Mouse (Mus musculus) CH12.LX (cell line): ENCODE measurements around the gene Rtn4ip1. TPM values are rescaled to one million over a fixed set of nuclear protein-coding genes. Genes with fewer than 3 reads are reported as not detected.
A peak's percentile ranks its signal among the peaks of the same experiment; 100 is the strongest.

Source experiments
- DNase-seq: peaks from one replicate; pipeline ENCODE4 v3.0.0-alpha.2; 2013; ENCODE audit errors: extremely low read depth
- H3K27ac ChIP-seq: 2 replicates; pipeline ENCODE4 v1.5.1; 2012; ENCODE audit warnings: low read depth, mild to moderate bottlenecking, control low read depth, moderate library complexity; ENCODE audit not compliant: insufficient read depth
- H3K27me3 ChIP-seq: replicated peaks from 2 replicates; pipeline ENCODE3; 2012; ENCODE audit warnings: inconsistent platforms
- H3K36me3 ChIP-seq, 2 experiments: replicated peaks in 1 of 2; 2 replicates each; pipeline versions ENCODE3 to v1.6.1; 2012; ENCODE audit warnings: inconsistent platforms in 1 of 2, low read length in 1 of 2, mild to moderate bottlenecking in 1 of 2, mixed read lengths in 1 of 2, moderate library complexity in 1 of 2; ENCODE audit not compliant: control insufficient read depth in 1 of 2, insufficient read depth in 1 of 2
- H3K4me1 ChIP-seq, 2 experiments: 2 replicates each; pipeline ENCODE4 v1.6.1; 2012; ENCODE audit warnings: inconsistent platforms in 1 of 2, moderate library complexity in 1 of 2; ENCODE audit not compliant: insufficient read depth in 2 of 2, control insufficient read depth in 1 of 2
- H3K4me2 ChIP-seq: 2 replicates; pipeline ENCODE4 v1.6.1; 2012; ENCODE audit warnings: low read depth, mild to moderate bottlenecking, control low read depth; ENCODE audit not compliant: poor library complexity, insufficient read depth, severe bottlenecking
- H3K4me3 ChIP-seq, 3 experiments: fragments of 150-350 bp in 1 of 3; sonication (generic) in 1 of 3; replicated peaks in 1 of 3; 2 replicates each; pipeline versions ENCODE3 to v1.5.1; 2011 to 2012; ENCODE audit warnings: low read depth in 2 of 3, low read length in 2 of 3, mild to moderate bottlenecking in 2 of 3, moderate library complexity in 2 of 3, control low read depth in 1 of 3, improper control_type of control experiment in 1 of 3, inconsistent platforms in 1 of 3, mixed read lengths in 1 of 3; ENCODE audit not compliant: poor library complexity in 1 of 3
- H3K79me2 ChIP-seq: replicated peaks from 2 replicates; pipeline ENCODE4 v1.6.1; 2012; ENCODE audit warnings: mild to moderate bottlenecking, moderate library complexity; ENCODE audit not compliant: control insufficient read depth, poor library complexity, insufficient read depth, severe bottlenecking; ENCODE audit errors: extremely low read depth
- H3K9ac ChIP-seq: 2 replicates; pipeline ENCODE4 v1.6.1; 2012; ENCODE audit warnings: low read depth, mild to moderate bottlenecking, control low read depth, moderate library complexity; ENCODE audit not compliant: insufficient read depth
- H3K9me3 ChIP-seq: replicated peaks from 2 replicates; pipeline ENCODE3; 2012; ENCODE audit warnings: low read length, inconsistent platforms, mixed read lengths
- BHLHE40 ChIP-seq: IDR thresholded peaks from 2 replicates; pipeline ENCODE4 v1.6.1; 2011; ENCODE audit warnings: mild to moderate bottlenecking, low read depth, low read length, improper control_type of control experiment
- CTCF ChIP-seq, 2 experiments: IDR thresholded peaks in 1 of 2; conservative IDR thresholded peaks in 1 of 2; 2 replicates each; pipeline ENCODE4 v1.5.1; 2011 to 2012; ENCODE audit warnings: low read depth in 2 of 2, low read length in 2 of 2, improper control_type of control experiment in 1 of 2, inconsistent platforms in 1 of 2, mild to moderate bottlenecking in 1 of 2, moderate library complexity in 1 of 2
- ELF1 ChIP-seq: IDR thresholded peaks from 2 replicates; pipeline ENCODE4 v1.6.1; 2014; ENCODE audit warnings: low read depth, mild to moderate bottlenecking, inconsistent platforms, low read length, improper control_type of control experiment
- MEF2A ChIP-seq: IDR thresholded peaks from 2 replicates; pipeline ENCODE4 v1.6.1; 2014; ENCODE audit warnings: low read depth, mild to moderate bottlenecking, inconsistent platforms, low read length, improper control_type of control experiment, borderline replicate concordance
- RAD21 ChIP-seq: IDR thresholded peaks from 2 replicates; pipeline ENCODE4 v1.6.1; 2011; ENCODE audit warnings: low read depth, mild to moderate bottlenecking, low read length, improper control_type of control experiment, moderate library complexity
- SMC3 ChIP-seq: IDR thresholded peaks from 2 replicates; pipeline ENCODE4 v1.6.1; 2011; ENCODE audit warnings: low read depth, low read length, improper control_type of control experiment
- USF2 ChIP-seq: conservative IDR thresholded peaks from 2 replicates; pipeline ENCODE4 v1.6.1; 2011; ENCODE audit warnings: low read depth, low read length, improper control_type of control experiment
- ZKSCAN1 ChIP-seq: IDR thresholded peaks from 2 replicates; pipeline ENCODE4 v1.6.1; 2012; ENCODE audit warnings: low read depth, inconsistent platforms, low read length, improper control_type of control experiment, borderline replicate concordance
- ZMIZ1 ChIP-seq: IDR thresholded peaks from 2 replicates; pipeline ENCODE4 v1.6.1; 2012; ENCODE audit warnings: low read depth, mild to moderate bottlenecking, inconsistent platforms, low read length, improper control_type of control experiment
- dilution Hi-C: fragments of 300-500 bp; cut with MboI; formaldehyde crosslinking; loops from 2 replicates; pipeline ENCODE4 v1.14.3; 2020; ENCODE audit warnings: low sequenced_read_pairs; ENCODE audit not compliant: extremely low pct_unique_long_range_greater_than_20kb, extremely low pct_ligation_motif_present
- in situ Hi-C: fragments of 300-500 bp; cut with MboI; formaldehyde crosslinking; loops from 3 replicates; pipeline ENCODE4 v1.14.3; 2019; ENCODE audit warnings: low sequenced_read_pairs, low pct_ligation_motif_present, low pct_unique_long_range_greater_than_20kb, mixed read lengths
- polyA plus RNA-seq: library from polyadenylated mRNA; unstranded; fragments of >175 nt; gene quantifications from 2 replicates; pipeline ENCODE4 v1.2.1, GENCODE M21; 2012; ENCODE audit warnings: low read depth; ENCODE audit not compliant: insufficient read length
- total RNA-seq, 2 experiments: library from RNA; depleted of rRNA; stranded (reverse); fragments of 300-350 nt in 1 of 2; fragments of >200 nt in 1 of 2; gene quantifications; 2 replicates each; pipeline ENCODE4 v1.2.3; 2012 to 2014

The Rtn4ip1 gene
- total and polyA plus RNA-seq, 3 experiments = 11.5 to 68.3 (median 24.7) TPM

GRCm38 (mm10) chr10:43855916-43856315, 45.7 kb upstream of the Rtn4ip1 start:
- TF ChIP-seq ZMIZ1 (no peak), BHLHE40 (no peak), ZKSCAN1 (no peak), MEF2A (no peak), USF2 (no peak)
- TF ChIP-seq, all 38 proteins: peak for 0
- peaks cover 3% of the 10 kb centered on the region for H3K9me3 ChIP-seq
- H3K4me1 ChIP-seq = peaks cover 7 to 18% of the 10 kb centered on the region in 2 experiments; a peak in 3 of 4 replicates
- in situ Hi-C loops = no loop called here
- DNase-seq = no peak
- no peak overlapping the region for H3K27ac ChIP-seq
- no peak overlapping the region for H3K4me3 ChIP-seq
- no peaks in the 10 kb centered on the region for H3K36me3 ChIP-seq
- H3K9ac ChIP-seq = no peak overlapping the region
- no peaks in the 10 kb centered on the region for H3K79me2 ChIP-seq
- H3K4me2 ChIP-seq = no peak overlapping the region
- dilution Hi-C loops = no loop called here
- H3K27me3 ChIP-seq = no peaks in the 10 kb centered on the region

- Histone ChIP-seq H3K4me1 (peaks cover 7 to 18% of the 10 kb centered on the region in 2 experiments; a peak in 3 of 4 replicates), H3K9ac (no peak overlapping the region), H3K9me3 (peaks cover 3% of the 10 kb centered on the region), H3K36me3 (no peaks in the 10 kb centered on the region), H3K4me2 (no peak overlapping the region), H3K79me2 (no peaks in the 10 kb centered on the region), H3K4me3 (no peak overlapping the region), H3K27me3 (no peaks in the 10 kb centered on the region), H3K27ac (no peak overlapping the region)
- DNase-seq = no peak
- in situ Hi-C loops (no loop called here), dilution Hi-C loops (no loop called here)
- TF ChIP-seq ELF1 = 0 out of 2 replicates have a peak, but pooled peaks have one; percentile 29
- TF ChIP-seq RAD21 = no peak
Measured at GRCm38 (mm10) chr10:43856351-43856750, 45.3 kb upstream of the Rtn4ip1 start.

- no peak overlapping the region for H3K4me3 ChIP-seq
- peaks cover 8 to 24% of the 10 kb centered on the region in 2 experiments for H3K4me1 ChIP-seq
- peak; percentile 31 for TF ChIP-seq RAD21
- peak; percentile 68 to 97 for TF ChIP-seq CTCF (conservative IDR thresholded peaks at IDR 0.05 in 1 of 2, IDR thresholded peaks at IDR 0.05 in 1 of 2; ENCODE audit: low read depth in 2 of 2, low read length in 2 of 2)
- TF ChIP-seq USF2 = no peak
- TF ChIP-seq BHLHE40 = peak; percentile 5; the same call in 1 of the 2 replicates
- peak; percentile 43 for TF ChIP-seq SMC3
- H3K79me2 ChIP-seq = no peaks in the 10 kb centered on the region
- H3K27me3 ChIP-seq = no peaks in the 10 kb centered on the region
- peaks cover 2 to 15% of the 10 kb centered on the region in 2 experiments for H3K36me3 ChIP-seq
- H3K27ac ChIP-seq = no peak overlapping the region
- peak; percentile 48 for DNase-seq
- H3K9ac ChIP-seq = no peak overlapping the region
- peaks cover 5% of the 10 kb centered on the region for H3K9me3 ChIP-seq
- H3K4me2 ChIP-seq = no peak overlapping the region
- dilution Hi-C loops (no loop called here), in situ Hi-C loops (no loop called here)
Measured at GRCm38 (mm10) chr10:43870752-43871151, 30.9 kb upstream of the Rtn4ip1 start.
